Mouse (Mus musculus) kidney, postnatal 0 days (tissue): ENCODE measurements around the gene Themis. TPM values are rescaled to one million over a fixed set of nuclear protein-coding genes. Genes with fewer than 3 reads are reported as not detected.

Experiments
- ATAC-seq: fragments of 200-750 bp; cut with Nextera tagmentation; replicated peaks from 2 replicates; pipeline ENCODE4 v1.8.0; 2017; ENCODE audit warnings: low read depth, moderate number of reproducible peaks, moderate TSS enrichment, moderate library complexity; ENCODE audit not compliant: low FRiP score
- DNase-seq: peaks from one replicate; pipeline ENCODE4 v3.0.0-alpha.2; 2016; ENCODE audit warnings: low spot score
- H3K27ac ChIP-seq: fragments of 300-500 bp; sonication (generic); 2 replicates; pipeline ENCODE4 v1.5.1; 2014; ENCODE audit warnings: mild to moderate bottlenecking
- H3K27me3 ChIP-seq: fragments of 300-500 bp; sonication (generic); 2 replicates; pipeline ENCODE4 v1.6.1; 2014; ENCODE audit warnings: low read length, mixed read lengths; ENCODE audit not compliant: insufficient read depth
- H3K36me3 ChIP-seq: fragments of 300-500 bp; sonication (generic); 2 replicates; pipeline ENCODE4 v1.6.1; 2014; ENCODE audit warnings: low read length, mixed read lengths; ENCODE audit not compliant: insufficient read depth
- H3K4me1 ChIP-seq: fragments of 300-500 bp; sonication (generic); replicated peaks from 2 replicates; pipeline ENCODE4 v1.6.1; 2014; ENCODE audit warnings: antibody characterized with exemption, low read length, mixed read lengths; ENCODE audit not compliant: insufficient read depth
- H3K4me2 ChIP-seq: fragments of 300-500 bp; sonication (generic); 2 replicates; pipeline ENCODE4 v1.6.1; 2014; ENCODE audit warnings: mild to moderate bottlenecking, low read length, moderate library complexity, mixed read lengths
- H3K4me3 ChIP-seq: fragments of 300-500 bp; sonication (generic); replicated peaks from 2 replicates; pipeline ENCODE4 v1.5.1; 2014; ENCODE audit warnings: low read depth, low read length
- H3K9ac ChIP-seq: fragments of 300-500 bp; sonication (generic); 2 replicates; pipeline ENCODE4 v1.6.1; 2014; ENCODE audit warnings: low read depth, low read length
- H3K9me3 ChIP-seq: fragments of 300-500 bp; sonication (generic); replicated peaks from 2 replicates; pipeline ENCODE4 v1.6.1; 2016; ENCODE audit warnings: low read length, inconsistent platforms, mixed read lengths
- CTCF ChIP-seq: IDR thresholded peaks from 2 replicates; pipeline ENCODE4 v1.5.1; 2016; ENCODE audit warnings: antibody characterized with exemption, low read depth, mild to moderate bottlenecking, moderate library complexity
- WGBS: fragments of 180-500 bp; shearing (Covaris S2); extraction: QIAGEN DNeasy Blood & Tissue Kit; methylation state at CpG from one replicate; pipeline ENCODE4 v1.1.7; 2014; 5-methylcytosine and 5-hydroxymethylcytosine counted together
- polyA plus RNA-seq: library from polyadenylated mRNA; unstranded; fragments of >200 nt; fragmentation: Nextera tagmentation; extraction: Ambion mirVana; gene quantifications from 2 replicates; pipeline ENCODE4 v1.2.1, GENCODE M21; 2015

Gene Themis
- polyA plus RNA-seq, 1 experiment from 2014 or later = not detected

GRCm38 (mm10) chr10:28887643-28888042 lies 219.5 kb downstream of the Themis start:
- DNase-seq (no peak), ATAC-seq (no peak)
- 83% methylated on average over 1 of the region's 1 CpGs for WGBS
- Histone ChIP-seq H3K4me1 (no peaks in the 10 kb centered on the region), H3K4me3 (no peak overlapping the region), H3K4me2 (no peak overlapping the region), H3K27ac (no peak overlapping the region), H3K9me3 (no peaks in the 10 kb centered on the region), H3K36me3 (no peaks in the 10 kb centered on the region), H3K27me3 (no peaks in the 10 kb centered on the region), H3K9ac (no peak overlapping the region)
- TF ChIP-seq CTCF = no peak

- 80% methylated on average over 2 of the region's 2 CpGs for WGBS
- Histone ChIP-seq H3K27me3 (no peaks in the 10 kb centered on the region), H3K9ac (no peak overlapping the region), H3K4me2 (no peak overlapping the region), H3K36me3 (no peaks in the 10 kb centered on the region), H3K9me3 (no peaks in the 10 kb centered on the region), H3K27ac (no peak overlapping the region), H3K4me3 (no peak overlapping the region), H3K4me1 (no peaks in the 10 kb centered on the region)
- ATAC-seq (no peak), DNase-seq (no peak)
- no peak for TF ChIP-seq CTCF
These were observed 222.7 kb downstream of the Themis start for GRCm38 (mm10) chr10:28890886-28891285.

GRCm38 (mm10) chr10:28898351-28898750 lies 230.2 kb downstream of the Themis start:
- TF ChIP-seq CTCF = peak; percentile 57
- H3K4me1 ChIP-seq = no peaks in the 10 kb centered on the region
- H3K4me3 ChIP-seq = no peak overlapping the region
- no peaks in the 10 kb centered on the region for H3K36me3 ChIP-seq
- no peaks in the 10 kb centered on the region for H3K9me3 ChIP-seq
- DNase-seq (peak; percentile 52), ATAC-seq (no peak)
- WGBS = 51% methylated on average over 1 of the region's 1 CpGs
- no peak overlapping the region for H3K9ac ChIP-seq
- H3K27ac ChIP-seq = no peak overlapping the region
- no peak overlapping the region for H3K4me2 ChIP-seq
- no peaks in the 10 kb centered on the region for H3K27me3 ChIP-seq
